Mouse (Mus musculus) mesoderm, embryonic 11.5 days (tissue): ENCODE measurements around the gene Lyar.
A peak's percentile ranks its signal among the peaks of the same experiment; 100 is the strongest.

Experiments used
- DNase-seq: peaks from one replicate; pipeline ENCODE4 v3.0.0-alpha.2; 2012; ENCODE audit warnings: low read depth, low spot score

Gene Lyar

DNA sequence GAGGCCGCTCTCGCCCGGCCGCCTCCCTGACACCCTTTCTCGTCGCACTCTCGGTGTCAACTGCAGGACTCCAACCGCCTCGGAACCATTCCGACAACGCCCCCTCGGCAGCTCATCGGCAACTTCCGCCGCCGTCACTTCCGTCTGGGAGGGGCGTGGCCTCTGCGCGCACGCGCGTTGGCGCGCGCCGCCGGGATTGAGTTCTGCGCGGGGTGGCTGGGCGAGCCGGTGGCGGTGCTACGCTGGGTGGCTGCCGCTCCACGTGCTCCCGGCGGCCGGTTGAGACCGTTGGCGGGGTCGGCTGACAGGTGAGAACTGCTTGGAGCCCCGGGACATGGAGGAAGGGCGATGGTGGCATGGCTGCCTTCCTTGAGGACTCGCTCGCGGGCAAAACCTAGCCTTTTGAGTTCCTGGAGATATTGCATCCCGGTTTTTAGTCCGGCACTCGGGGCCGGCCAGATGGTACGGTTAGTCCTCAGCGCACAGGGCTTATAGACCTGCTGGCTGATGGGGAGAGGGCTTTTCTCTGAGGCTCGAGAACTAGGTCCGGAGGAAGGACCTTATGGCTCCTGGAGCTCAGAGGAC, at the start of gene Lyar, which contains the start of gene Zbtb49:
Gene Lyar, plus strand, starts transcription at position 143 of the 585 bp plus-strand sequence.
Gene Zbtb49, minus strand, starts transcription at position 130 of the 585 bp plus-strand sequence.
- peak; percentile 94 for DNase-seq

DNA sequence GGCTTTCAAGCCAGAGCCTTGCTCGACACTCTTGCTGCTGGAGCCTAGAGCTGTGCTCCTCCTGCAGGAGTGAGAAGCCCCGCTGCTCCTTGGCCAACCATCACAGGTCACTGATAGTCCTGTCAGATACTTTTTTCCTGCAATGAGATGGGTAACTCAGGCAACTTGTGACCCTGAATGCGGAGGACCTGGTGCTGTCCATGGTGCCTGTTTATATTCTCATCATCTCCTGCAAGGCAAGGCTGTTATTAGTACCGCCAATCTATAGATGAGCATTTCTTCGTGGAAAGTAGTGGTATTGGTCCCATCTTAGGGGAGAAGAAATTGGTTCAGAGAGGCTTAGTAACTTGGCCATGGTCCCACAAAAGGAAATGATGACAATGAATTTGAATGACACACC, 46.5 kb upstream of the Lyar start:
- DNase-seq = peak; percentile 17

DNA sequence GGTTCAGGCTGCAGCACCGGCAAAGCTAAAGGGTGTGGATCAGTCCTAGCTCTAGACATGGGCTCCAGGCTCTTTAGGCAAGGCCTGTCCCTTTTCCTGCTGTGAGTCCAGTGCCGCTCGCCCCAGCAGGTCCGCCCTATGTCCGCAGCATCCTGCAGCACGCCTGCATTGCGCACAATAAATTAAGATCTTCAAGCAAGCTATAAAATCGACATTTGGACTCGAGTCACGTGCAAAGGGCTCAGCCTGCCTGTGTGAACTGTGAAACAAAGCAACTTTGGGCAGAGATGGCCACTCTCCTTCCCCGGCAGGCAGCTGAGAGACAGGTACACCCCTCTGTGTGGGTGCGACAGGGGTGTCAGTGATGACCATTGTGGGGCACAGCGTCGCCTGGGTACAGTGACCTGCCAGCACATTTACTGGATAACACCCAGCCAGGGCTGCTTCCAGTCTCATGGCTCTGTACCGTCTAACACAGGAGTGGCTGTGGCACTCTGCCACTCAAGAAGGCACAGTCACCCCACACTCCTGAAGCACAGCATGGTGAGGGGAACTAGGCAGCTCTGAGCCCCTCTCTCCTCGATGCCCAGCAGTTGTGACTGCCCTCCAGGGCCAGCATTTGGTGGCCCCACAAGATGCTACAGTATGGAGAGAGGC, 45.9 kb upstream of the Lyar start:
- DNase-seq = no peak

- DNase-seq = no peak
Measured at GRCm38 (mm10) chr5:38184688-38185285, 35.5 kb upstream of the Lyar start.

GRCm38 (mm10) chr5:38187006-38187405, 33.3 kb upstream of the Lyar start:
- DNase-seq = no peak

DNA sequence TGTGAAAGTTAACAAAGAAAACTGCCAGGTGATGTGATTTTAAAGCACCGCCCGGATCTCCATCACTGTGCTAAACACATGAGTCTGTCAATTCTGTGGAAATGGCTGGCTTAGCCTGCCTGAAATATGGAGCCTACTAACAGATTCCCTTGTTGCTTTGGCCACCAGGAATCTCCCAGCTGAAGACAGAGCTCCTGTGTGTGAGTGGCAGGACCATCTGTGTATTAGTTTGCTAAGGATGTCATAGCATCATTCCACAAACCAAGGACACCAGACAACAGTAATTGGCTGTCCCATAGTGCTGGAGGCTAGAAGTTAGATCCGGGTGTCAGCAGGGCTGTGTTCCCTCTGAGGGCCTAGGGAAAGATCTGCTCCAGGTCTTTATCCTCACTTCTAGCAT, 29.4 kb upstream of the Lyar start:
- DNase-seq = no peak

- no peak for DNase-seq
Measured at GRCm38 (mm10) chr5:38194946-38195345, 25.3 kb upstream of the Lyar start.

GRCm38 (mm10) chr5:38195941-38196340, 24.3 kb upstream of the Lyar start:
- no peak for DNase-seq

DNA sequence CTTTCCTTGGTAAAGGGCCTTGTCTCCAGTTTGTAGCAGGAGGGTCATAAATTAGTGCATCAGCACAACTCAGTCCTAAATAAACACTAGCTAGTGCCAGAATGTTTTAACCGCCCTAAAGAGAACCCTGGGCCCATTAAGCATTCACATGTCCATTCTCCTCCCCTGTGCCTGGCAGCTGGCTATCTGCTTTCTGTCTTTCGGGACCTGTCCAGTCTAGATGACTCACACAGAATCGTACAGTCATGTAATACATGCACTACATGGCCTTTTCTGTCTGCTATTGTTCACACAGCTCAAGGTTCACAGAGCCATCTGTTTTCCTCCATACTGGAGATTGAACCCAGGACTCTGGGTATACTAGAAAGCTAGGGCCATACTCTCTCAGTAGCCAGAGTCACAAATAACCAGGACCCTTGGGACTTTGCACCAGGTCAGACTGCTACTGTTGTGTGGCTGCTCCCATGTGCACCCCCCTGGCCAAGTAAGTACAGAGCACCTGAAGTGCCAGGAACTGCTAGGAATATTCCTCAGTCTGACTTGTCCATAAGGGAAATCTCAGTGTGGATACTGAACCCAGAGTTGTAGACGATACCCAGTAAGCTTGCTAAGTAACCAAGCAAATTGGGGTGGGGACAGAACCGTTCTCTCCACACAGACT, 23.3 kb upstream of the Lyar start:
- no peak for DNase-seq

- DNase-seq = peak; percentile 89
Measured at GRCm38 (mm10) chr5:38197482-38197823, 22.8 kb upstream of the Lyar start.

GRCm38 (mm10) chr5:38199686-38200085, 20.6 kb upstream of the Lyar start:
- no peak for DNase-seq

DNA sequence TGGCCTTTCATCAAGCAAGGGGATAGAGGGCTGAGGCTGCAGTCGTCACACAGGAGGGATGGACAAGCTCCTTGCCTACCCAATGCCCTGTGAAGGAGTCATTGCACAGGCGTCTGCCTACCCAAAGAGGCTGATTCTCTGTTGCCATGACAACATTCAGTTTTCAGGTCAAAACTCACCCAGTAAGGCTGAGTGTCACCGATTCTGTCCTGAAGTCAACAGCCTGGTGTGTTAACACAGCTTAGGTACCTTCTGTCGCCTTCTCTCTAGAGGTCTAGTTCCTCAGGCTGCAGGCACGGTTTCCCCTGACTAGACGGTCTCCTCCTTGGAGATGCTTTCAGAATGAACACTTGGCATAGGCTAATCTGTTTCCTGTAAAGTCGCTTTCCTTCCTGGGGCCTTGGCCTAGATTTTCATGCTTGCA, 15.0 kb upstream of the Lyar start:
- no peak for DNase-seq

DNA sequence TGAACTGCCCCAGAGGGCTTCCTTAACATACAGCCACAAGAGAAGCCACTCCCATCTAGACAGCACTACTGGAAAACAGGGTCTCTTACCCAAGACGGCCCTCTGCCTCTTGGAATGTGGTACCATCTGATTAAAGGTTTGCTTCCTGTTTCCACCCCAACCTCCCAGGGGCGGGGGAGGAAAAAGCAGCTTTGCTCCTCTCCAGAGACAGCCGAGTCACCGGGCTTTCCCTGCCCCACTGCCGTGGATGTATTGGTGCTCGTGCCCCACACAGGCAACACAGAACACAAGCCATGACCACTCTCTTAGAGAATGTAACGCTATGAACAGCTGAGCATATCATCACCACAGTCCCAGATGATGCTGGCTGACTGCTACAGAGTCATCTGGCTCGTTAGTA, 11.3 kb upstream of the Lyar start:
- no peak for DNase-seq

- DNase-seq = no peak
Measured at GRCm38 (mm10) chr5:38211691-38212090, 8.6 kb upstream of the Lyar start.

GRCm38 (mm10) chr5:38213009-38213408, 7.3 kb upstream of the Lyar start:
- no peak for DNase-seq

- peak; percentile 32 for DNase-seq
Measured at GRCm38 (mm10) chr5:38219771-38220307, 431 bp upstream of the Lyar start.

- DNase-seq = peak; percentile 73
Measured at GRCm38 (mm10) chr5:38235422-38235821, 15.2 kb downstream of the Lyar start.

GRCm38 (mm10) chr5:38236627-38237026, 16.4 kb downstream of the Lyar start:
- no peak for DNase-seq

- DNase-seq = peak; percentile 70
Measured at GRCm38 (mm10) chr5:38240727-38241472, 20.6 kb downstream of the Lyar start.

GRCm38 (mm10) chr5:38241473-38241834, 21.2 kb downstream of the Lyar start:
- DNase-seq = no peak

GRCm38 (mm10) chr5:38241966-38242365, 21.7 kb downstream of the Lyar start:
- no peak for DNase-seq

GRCm38 (mm10) chr5:38255195-38255594, 34.9 kb downstream of the Lyar start:
- DNase-seq = no peak
